Mouse (Mus musculus) thymus, postnatal 0 days (tissue): ENCODE measurements around the gene Sdhb. TPM values are rescaled to one million over a fixed set of nuclear protein-coding genes. Genes with fewer than 3 reads are reported as not detected.
A peak's percentile ranks its signal among the peaks of the same experiment; 100 is the strongest.

ENCODE experiments used
- DNase-seq: peaks from one replicate; pipeline ENCODE4 v3.0.0-alpha.2; 2015; ENCODE audit warnings: low spot score
- polyA plus RNA-seq: library from polyadenylated mRNA; unstranded; fragments of >200 nt; fragmentation: Nextera tagmentation; extraction: Ambion mirVana; gene quantifications from 2 replicates; pipeline ENCODE4 v1.2.1, GENCODE M21; 2015

Sdhb gene
- polyA plus RNA-seq, 1 experiment from 2014 or later = 434 TPM

DNA sequence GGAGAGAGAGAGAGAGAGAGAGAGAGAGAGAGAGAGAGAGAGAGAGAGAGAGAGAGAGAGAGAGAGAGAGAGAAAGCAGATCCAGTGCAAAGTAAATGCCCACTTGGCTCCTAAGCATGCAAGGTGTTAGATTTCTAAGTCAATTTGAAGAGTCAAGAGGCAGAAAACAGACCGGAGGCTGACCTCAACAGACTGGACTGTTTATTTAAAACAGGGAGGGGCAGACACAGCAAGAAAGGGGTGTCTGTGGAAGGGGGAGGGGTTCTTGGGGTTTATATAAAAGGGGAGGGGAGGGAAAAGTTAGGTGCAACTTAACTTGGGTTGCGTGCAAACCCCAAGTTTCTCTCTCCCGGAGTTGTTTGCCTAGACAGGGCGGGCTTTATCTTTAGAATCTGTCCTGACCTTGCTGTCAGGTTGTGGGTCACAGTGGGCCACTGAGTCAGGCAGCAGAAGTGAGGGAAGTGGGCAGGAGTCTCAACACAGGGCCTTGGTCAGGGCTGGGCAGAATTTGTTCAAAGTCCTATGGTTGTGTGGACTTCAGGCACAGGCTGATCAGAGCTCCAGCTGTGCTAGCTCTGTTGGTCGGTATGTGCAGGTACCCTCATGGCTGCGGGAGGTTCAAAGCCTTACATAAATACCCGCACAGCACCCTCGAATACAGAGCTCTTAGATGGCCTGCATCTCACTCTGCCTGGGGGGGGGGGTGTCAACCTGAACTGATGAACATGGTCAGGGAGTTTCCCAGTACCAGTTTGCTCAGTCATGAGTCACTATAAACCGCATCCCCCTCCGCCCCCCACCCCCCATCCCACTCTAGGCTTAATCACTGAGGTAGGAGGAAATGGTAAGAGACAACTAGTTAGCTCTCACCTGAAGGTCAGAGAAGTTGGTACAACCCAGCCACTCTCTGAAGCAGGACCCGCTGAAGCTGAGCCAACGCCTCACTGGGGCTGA is 13.2 kb upstream of the Sdhb start:
- peak; percentile 25 for DNase-seq

GRCm38 (mm10) chr4:140948481-140948880 is 12.5 kb upstream of the Sdhb start:
- peak; percentile 55 for DNase-seq

DNA sequence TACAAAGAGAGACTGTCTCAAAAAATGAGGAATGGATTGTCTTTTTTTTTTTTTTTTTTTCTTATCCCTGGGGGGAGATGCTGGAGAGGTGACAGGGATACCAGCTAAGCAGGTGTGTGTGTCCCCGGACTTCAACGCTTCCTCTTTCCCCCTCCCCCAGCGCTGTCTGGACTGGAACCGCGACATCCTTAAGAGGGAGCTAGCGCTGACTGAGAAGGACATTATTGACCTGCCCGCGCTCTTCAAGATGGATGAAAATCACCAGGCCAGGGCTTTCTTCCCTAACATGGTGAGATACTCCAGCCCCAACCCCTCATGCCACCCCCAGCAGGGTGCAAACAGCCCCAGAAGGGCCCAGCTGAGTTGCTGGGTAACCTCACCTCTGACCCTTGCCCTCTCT is 12.0 kb upstream of the Sdhb start:
- DNase-seq = no peak

- peak; percentile 15 for DNase-seq
Observed at GRCm38 (mm10) chr4:140949616-140950015, 11.4 kb upstream of the Sdhb start.

GRCm38 (mm10) chr4:140950574-140950973 is 10.4 kb upstream of the Sdhb start:
- DNase-seq = no peak

DNA sequence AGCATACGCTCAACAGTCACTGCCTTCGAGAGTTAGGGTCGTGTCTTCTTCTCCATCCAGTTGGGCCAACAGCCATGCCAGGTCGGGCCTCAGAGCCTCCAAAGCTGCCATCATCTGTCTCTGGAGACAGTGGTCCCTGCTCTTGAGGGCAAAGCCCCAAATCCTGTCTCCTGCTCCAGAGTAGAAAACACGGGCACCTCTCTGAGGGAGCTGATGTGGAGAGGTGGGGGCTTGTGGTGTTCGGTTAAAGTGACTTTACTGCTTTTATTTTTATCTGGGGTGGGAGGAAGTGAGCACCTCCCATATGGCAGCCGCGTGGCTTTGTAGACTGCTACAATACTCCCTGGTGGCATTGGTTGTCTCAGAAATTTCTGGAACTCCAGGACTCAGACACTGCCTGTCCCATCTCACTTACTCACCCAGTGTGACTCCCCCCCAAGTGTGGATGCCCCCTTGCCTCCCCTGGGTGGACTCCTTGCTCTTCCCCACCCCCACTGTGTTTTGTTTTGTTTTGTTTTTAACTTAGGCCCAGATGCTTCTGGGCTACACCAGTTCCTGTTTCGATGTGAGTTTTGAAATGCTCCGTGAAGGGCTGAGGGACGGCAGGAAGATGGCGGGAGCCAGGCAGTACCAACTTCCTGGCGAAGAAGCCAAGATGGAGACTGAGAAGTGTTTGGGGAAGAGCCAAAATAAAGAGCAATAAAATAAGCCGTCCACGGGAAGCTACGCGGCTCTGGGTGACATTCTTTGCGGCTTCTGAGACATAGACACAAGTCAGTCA is 9.0 kb upstream of the Sdhb start:
- DNase-seq = peak; percentile 54

GRCm38 (mm10) chr4:140957131-140957702 is 3.8 kb upstream of the Sdhb start:
- DNase-seq = no peak

DNA sequence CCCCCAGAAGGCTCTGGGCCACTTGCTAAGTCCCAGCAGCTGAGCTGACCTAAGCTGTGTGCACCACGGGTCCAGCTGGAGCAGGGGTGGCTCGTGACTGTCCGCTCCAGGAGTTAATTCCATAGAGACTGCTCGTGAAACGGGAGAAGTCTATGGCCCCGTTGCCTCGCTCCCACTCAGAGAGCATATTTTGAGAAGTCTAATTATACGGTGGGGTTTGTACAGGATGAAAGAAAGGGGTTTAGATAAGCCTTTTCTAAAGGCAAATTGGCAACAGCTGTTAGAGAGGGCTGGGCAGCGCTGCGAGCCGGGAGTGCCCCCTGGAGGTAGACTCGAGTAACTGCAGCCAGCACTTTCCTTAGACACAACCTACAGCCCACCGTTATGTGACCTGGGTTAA is 3.3 kb upstream of the Sdhb start:
- peak; percentile 82 for DNase-seq

DNA sequence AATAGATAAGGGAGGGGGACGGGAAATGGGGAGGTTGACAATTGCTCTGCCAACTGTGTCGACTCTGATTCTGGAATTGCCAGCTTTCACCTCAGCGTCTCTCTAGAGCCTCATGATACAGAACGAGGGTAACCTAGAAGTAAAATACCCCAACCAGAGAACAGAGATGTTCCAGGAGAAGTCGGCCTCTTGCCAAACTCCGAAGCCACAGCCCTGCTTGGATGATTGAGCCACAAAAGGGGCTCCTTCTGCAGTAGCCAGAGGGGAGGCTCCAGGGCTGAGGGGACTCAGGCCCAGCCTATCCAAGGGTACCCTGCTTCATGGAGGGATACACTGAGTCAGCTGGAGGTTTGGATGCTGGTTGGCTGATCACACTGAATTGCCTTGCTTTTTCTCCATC is 2.7 kb upstream of the Sdhb start:
- no peak for DNase-seq

DNA sequence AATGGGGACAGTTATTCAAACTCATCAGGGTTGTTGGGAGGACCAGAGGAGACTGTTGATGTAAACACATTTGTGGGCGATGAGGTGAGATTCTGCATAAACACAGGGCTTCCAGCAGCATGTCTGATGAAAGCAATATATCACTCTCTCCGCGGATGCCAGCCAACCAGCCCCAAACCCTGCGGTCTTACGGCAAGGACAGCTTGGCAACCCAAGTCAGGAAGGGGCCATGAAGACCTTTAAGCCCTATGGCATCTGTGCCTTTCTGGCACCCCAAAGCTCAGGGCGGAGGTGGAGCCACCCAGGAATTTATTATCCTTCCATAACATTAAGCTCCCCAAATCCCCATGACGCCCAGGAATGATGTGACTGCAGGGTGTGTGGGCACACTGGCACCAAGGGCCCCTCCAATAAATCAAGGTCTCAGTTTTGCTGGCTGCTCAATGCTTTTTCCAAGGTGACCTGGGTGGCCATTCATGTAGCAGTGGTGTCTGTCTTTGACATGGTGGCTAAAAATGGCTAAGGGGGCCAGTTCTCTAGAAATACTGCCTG is 1.8 kb upstream of the Sdhb start:
- no peak for DNase-seq

- no peak for DNase-seq
Observed at GRCm38 (mm10) chr4:140959715-140960479, 1.1 kb upstream of the Sdhb start.

DNA sequence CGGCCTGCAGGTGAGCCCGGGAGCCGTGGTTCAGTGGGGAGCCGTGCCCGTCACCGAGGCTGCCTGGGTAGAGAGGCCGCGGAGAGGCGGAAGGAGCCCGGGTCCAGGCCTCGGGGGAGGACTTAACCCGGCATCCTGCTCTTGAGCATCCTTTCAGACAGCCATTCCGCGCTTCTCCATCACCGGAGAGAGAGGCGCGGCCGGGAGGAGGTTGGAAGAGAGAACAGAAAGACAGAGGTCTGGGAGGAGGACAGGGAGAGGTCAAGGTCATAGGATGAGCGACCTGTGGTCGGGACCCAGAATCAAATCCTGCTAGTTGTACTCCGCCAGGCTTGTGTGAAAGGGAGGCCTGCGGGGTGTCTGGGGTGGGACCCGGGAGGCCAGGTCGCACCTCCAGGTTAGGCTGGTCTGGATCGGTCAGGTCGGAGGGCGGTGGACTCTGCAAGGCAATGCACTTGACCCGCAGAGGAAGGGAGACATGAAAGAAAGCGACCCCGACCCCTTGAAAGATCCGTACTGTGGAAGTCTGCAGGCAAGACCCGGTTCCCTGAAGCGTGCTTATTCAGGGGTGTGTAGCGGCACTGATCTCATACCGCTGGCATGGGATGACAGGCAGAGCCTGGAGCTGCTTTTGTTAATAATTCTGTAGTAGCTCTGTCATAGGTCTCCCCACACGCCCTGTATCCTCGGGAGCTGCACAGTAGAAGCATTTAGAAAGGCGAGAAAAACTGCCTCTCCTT is 634 bp downstream of the Sdhb start:
- no peak for DNase-seq

DNA sequence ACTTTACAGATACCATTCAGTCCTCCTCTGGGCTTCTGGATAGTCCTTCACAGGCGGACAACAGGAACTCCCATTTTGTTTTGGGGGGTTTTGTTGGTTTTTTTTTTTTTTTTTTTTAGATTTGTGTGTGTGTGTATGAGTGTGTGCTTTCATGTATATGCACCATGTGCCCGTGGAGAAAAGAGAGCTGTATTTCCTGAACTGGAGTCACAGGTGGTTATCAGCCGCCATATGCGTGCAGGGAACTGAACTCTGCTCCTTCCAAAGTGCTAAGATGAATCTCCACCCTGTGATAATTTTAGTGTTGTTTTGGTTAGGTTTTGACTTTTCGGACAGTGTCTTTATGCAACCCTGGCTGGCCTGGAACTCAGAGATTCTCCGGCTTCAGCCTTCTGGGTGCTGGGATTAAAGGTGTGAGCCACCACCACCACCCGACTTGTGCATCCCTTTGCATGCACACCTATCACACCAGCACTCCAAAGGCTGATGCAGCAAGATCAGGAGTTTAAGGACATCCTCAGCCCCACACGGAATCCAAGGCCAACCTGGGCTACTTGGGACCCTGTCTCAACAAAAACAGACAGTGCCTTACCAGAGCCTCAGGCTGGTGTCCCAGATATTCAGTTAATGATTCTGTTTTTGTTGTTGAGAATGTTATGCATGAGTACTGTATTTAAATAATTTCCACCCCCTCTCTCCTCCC is 1.4 kb downstream of the Sdhb start:
- DNase-seq = no peak

DNA sequence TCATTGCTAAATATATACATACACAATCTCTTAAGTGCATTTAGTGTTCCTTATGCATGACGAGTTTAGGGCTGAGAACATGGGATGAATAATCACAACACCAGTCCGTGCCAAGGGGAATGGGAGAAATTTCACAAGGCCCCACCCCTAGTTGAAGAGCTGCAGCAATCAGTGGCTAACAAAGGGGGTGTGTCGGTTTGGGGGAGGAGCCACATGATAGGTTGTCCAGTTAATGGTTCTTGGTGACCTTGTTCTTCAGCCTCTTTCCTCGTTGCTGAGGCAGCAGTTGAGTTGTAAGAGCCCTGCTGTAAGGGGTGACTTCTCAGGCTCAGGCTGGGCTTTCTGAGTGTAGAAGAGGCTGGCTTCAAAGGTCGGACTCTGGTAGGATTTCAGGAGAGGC is 1.9 kb downstream of the Sdhb start:
- no peak for DNase-seq

DNA sequence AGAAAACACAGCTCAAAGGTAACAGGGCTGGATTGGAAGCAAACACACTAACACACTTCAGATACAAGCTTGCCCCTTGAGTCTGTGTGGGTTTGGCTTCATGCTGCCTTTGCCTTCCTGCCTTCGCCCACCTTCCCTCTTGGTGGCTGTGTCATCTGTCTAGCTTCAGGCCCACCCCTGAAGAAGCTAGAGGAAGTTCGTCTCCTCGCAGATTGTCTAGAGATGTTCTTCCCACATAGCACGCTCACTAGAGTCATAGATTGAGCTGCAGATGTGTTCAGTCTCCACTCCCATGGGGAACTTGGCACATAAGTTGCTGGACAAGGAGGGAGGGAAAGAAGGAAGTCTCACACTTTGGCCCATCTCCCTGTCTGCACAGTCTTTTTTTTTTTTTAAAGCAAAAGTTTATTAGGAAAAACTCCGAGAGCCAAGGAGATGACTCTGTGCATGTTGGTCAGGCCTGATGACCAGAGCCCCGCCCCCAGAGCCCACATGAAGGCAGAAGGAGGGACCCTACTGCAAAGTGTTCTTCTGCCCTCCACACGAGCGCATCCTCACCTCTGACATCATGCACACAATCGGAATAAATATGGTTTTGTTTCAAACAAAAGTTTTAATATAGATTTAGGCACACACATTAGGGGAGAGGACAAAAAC is 3.1 kb downstream of the Sdhb start:
- no peak for DNase-seq

GRCm38 (mm10) chr4:140964620-140965019 is 3.6 kb downstream of the Sdhb start:
- DNase-seq = peak; percentile 71

GRCm38 (mm10) chr4:140967386-140968159 is 6.6 kb downstream of the Sdhb start:
- no peak for DNase-seq

DNA sequence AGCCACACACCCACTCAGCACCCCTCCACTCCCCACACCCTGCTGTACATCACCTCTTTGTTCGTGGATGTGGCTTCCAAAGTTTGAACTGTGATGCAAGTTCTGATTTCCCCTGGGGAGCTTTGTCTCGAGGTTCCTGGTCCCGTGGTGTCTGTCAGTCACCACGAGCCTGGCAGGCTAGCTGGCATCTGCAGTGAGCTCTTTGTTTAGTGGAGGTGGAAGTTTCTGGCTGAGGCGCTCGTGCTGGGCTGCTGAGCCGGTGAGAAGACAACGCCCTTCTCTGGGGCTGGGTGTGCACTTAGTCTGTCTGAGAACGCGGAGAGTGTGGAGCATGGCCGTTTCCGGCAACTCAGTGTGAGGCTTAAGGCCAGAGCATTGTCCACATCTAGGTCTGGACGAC is 10.7 kb downstream of the Sdhb start:
- DNase-seq = no peak
